Mouse (Mus musculus): ENCODE results near the gene Actl11. TPM values are rescaled to one million over a fixed set of nuclear protein-coding genes. Genes with fewer than 3 reads are reported as not detected.

Actl11 gene
- total RNA-seq, 2 experiments from 2014 or later = not detected

GRCm38 (mm10) chr9:107917895-107918608 lies 10.2 kb upstream of the Actl11 start:
- intact Hi-C loops (cut with DNase I) = no loop called here
- peak; percentile 54 to 72 for DNase-seq (ENCODE audit: low spot score in 2 of 2)

- intact Hi-C loops (cut with DNase I) = no loop called here
- peak in 1 of 2 experiments; percentile 69 for DNase-seq (ENCODE audit: low spot score in 2 of 2)
Measured at GRCm38 (mm10) chr9:107918884-107919283, 9.4 kb upstream of the Actl11 start.

- no peak for DNase-seq (ENCODE audit: low spot score in 2 of 2)
- intact Hi-C loops (cut with DNase I) = no loop called here
Measured at GRCm38 (mm10) chr9:107919441-107919840, 8.8 kb upstream of the Actl11 start.

- intact Hi-C loops (cut with DNase I) = no loop called here
- DNase-seq (ENCODE audit: low spot score in 2 of 2) = no peak
Measured at GRCm38 (mm10) chr9:107923021-107923420, 5.2 kb upstream of the Actl11 start.

GRCm38 (mm10) chr9:107923956-107924355 lies 4.3 kb upstream of the Actl11 start:
- no peak for DNase-seq (ENCODE audit: low spot score in 2 of 2)
- intact Hi-C loops (cut with DNase I) = no loop called here

GRCm38 (mm10) chr9:107925251-107925650 lies 3.0 kb upstream of the Actl11 start:
- DNase-seq (ENCODE audit: low spot score in 2 of 2) = no peak
- intact Hi-C loops (cut with DNase I) = no loop called here

GRCm38 (mm10) chr9:107926920-107927420 lies 1.3 kb upstream of the Actl11 start:
- DNase-seq (ENCODE audit: low spot score in 2 of 2) = peak in 1 of 2 experiments; percentile 43

GRCm38 (mm10) chr9:107927749-107928148 lies 520 bp upstream of the Actl11 start:
- intact Hi-C loops (cut with DNase I) = no loop called here
- DNase-seq (ENCODE audit: low spot score in 2 of 2) = peak in 1 of 2 experiments; percentile 40

More at GRCm38 (mm10) chr9:107926920-107927420, 1.3 kb upstream of the Actl11 start:
- intact Hi-C loops (cut with DNase I) = no loop called here

- DNase-seq (ENCODE audit: low spot score in 2 of 2) = no peak
- intact Hi-C loops (cut with DNase I) = no loop called here
Measured at GRCm38 (mm10) chr9:107932221-107932620, 4.0 kb downstream of the Actl11 start.

GRCm38 (mm10) chr9:107934146-107934545 lies 5.9 kb downstream of the Actl11 start:
- intact Hi-C loops (cut with DNase I) = no loop called here
- DNase-seq (ENCODE audit: low spot score in 2 of 2) = peak; percentile 61 to 71

GRCm38 (mm10) chr9:107935374-107935773 lies 7.1 kb downstream of the Actl11 start, which contains the start of gene Camkv:
Gene Camkv (plus strand): TSS chr9:107935674.
- intact Hi-C loops (cut with DNase I) = no loop called here
- DNase-seq (ENCODE audit: low spot score in 2 of 2) = no peak

GRCm38 (mm10) chr9:107935790-107936214 lies 7.5 kb downstream of the Actl11 start:
- peak; percentile 69 to 74 for DNase-seq (ENCODE audit: low spot score in 2 of 2)
- intact Hi-C loops (cut with DNase I) = loop anchor here (1.0 kb wide), 1 partner anchor 25 kb away; no protein-coding TSS in a partner anchor

- peak; percentile 66 to 70 for DNase-seq (ENCODE audit: low spot score in 2 of 2)
- intact Hi-C loops (cut with DNase I) = loop anchor here (1.0 kb wide), 1 partner anchor 25 kb away; no protein-coding TSS in a partner anchor
Measured at GRCm38 (mm10) chr9:107936215-107936822, 8.1 kb downstream of the Actl11 start.

GRCm38 (mm10) chr9:107936831-107937230 lies 8.6 kb downstream of the Actl11 start:
- intact Hi-C loops (cut with DNase I) = loop anchor here (1.0 kb wide), 1 partner anchor 24 kb away; no protein-coding TSS in a partner anchor

GRCm38 (mm10) chr9:107947241-107948194 lies 19.2 kb downstream of the Actl11 start:
- intact Hi-C loops (cut with DNase I) = no loop called here
- DNase-seq (ENCODE audit: low spot score in 2 of 2) = peak in 1 of 2 experiments; percentile 46

More at GRCm38 (mm10) chr9:107936831-107937230, 8.6 kb downstream of the Actl11 start:
- DNase-seq (ENCODE audit: low spot score in 2 of 2) = no peak

- intact Hi-C loops (cut with DNase I) = no loop called here
- DNase-seq (ENCODE audit: low spot score in 2 of 2) = no peak
Measured at GRCm38 (mm10) chr9:107949184-107949921, 21.1 kb downstream of the Actl11 start.

- DNase-seq (ENCODE audit: low spot score in 2 of 2) = no peak
- intact Hi-C loops (cut with DNase I) = no loop called here
Measured at GRCm38 (mm10) chr9:107949922-107950235, 21.6 kb downstream of the Actl11 start, which contains the start of gene Traip. Gene Traip (plus strand): TSS chr9:107950136.

GRCm38 (mm10) chr9:107950460-107951355 lies 22.4 kb downstream of the Actl11 start:
- DNase-seq (ENCODE audit: low spot score in 2 of 2) = peak; percentile 89 to 95
- intact Hi-C loops (cut with DNase I) = no loop called here

All from left cerebral cortex, postnatal 25 days (tissue).